Mouse (Mus musculus) kidney, adult 9 months (tissue): Measurements from ENCODE around the gene Bcam.
A peak's percentile ranks its signal among the peaks of the same experiment; 100 is the strongest.

ENCODE experiments used
- DNase-seq: peaks from one replicate; pipeline ENCODE4 v3.0.0; 2022

Bcam gene

DNA sequence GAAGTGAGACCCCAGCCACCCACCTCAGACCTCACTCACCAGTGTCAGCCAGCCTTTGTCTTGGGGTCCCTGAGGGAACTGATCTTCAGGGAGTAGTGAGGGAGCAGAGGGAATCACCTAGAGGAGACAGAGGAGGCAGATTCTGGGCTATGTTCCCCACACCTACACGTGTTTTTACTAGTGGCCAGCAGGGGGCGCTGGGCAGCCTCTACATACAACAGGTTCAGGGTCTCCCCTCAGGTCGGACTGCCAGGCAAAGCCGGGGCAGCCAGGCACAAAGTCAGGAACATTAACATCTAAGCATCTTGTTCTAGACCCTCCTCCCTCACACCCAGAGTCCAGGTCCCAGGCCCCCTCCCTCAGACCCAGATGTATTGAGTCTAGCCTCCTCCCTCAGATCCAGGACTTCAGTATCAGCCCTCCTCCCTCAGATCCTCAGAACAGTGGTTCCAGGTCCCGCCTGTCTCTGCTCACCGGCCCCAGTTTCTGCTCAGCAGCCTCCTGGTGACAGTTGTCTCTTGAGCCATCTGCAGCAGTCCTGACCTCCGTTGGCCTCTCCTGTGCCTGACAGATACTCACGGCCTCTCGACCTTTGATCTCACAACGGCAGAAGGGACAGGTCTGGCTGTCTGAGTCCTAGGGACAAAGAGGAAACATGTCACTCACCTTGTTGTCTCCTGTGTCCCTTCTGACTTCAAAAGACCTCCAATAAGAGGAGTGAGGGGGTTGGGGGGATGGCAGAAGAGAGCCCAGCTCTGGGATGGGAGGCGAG is 14.1 kb upstream of the Bcam start:
- no peak for DNase-seq

- DNase-seq = peak; percentile 57
Measured at GRCm38 (mm10) chr7:19783630-19784029, 12.8 kb upstream of the Bcam start.

- peak; percentile 64 for DNase-seq
Measured at GRCm38 (mm10) chr7:19782645-19783044, 11.8 kb upstream of the Bcam start.

DNA sequence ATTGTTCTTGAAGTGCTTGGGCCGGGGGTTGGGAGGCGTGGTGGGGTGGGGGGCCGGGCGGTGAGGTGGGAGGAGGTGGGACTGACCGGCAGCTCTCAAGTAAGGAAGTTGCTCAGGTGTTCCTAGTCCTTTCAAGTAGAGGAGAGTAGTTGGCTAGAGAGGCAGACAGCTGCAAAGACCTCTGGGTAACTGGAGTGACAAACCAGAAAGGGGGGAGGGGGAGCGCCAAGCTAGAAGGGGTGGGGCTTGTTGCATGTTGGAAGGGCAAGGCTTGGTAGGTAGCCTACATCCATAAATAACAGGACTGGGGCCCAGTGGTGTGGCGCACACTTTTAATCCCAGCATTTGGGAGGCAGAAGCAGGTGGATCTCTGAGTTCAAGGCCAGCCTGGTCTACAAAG is 10.9 kb upstream of the Bcam start:
- no peak for DNase-seq

DNA sequence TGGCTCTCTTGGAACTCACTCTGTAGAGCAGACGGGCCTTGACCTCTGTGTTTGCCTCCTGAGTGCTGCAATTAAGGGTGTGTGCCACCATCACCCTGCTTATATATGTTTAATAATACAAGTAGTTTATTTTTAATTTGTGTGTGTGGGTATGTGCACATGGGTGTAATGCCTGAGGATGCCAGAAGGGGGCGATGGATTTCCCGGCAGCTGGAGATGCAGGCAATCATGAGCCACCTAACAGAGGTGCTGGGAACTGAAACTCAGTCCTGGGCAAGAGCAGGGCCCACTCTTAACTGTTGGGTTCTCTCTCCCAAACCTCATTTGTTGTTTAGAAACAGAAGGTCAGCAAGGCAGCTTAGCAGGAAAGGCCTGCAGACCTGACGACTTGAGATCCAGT is 9.1 kb upstream of the Bcam start:
- DNase-seq = no peak

DNA sequence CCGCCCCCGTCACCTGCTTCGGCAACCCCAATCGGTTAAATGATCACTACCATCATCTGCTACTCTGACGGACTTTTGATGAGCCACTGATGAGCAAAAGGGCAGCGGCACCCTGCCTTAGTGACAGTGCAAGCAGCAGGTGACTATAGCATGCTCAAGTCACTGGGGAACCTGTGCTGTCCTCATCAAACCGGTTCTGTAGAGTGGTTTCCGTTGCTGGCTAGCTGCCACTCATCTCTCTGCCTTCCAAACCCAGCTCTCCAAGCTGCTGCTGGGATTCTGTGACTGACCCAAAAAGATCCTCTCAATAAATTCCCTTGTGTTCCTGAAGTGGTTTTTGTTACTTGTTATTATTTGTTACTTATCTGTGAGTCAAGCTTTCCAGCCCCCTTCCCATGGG is 7.8 kb upstream of the Bcam start:
- DNase-seq = no peak

DNA sequence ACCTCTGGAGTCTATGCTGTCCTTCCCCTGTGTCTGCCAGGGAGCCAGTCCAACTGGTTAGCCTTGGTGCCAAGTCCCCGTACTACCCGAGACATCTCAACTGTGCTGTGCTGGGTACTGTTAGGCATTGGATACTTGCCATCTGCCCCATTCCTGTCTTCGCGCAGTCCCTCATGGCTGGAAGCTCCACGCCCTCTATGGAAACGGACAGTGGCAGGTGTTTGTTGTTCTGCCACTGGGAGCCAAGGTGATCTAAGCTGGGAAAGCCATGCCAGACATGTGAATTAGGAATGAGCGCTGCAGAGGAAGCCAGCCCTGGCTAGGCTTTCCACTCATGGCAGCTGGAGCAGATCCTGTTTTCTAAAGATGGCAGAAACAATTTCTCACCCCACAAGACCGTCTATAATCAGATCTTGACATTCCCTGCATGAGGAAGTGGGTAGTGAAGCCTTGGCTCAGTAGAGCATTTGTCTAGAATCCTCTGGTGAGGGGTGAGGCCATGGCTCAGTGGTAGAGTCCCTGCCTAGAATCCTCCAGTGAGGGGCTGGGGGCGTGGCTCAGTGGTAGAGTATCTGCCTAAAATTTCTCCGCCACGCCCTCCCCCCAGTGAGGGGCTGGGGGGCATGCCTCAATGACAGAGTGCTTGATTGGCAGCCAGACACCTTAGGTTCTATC is 6.4 kb upstream of the Bcam start:
- DNase-seq = no peak

DNA sequence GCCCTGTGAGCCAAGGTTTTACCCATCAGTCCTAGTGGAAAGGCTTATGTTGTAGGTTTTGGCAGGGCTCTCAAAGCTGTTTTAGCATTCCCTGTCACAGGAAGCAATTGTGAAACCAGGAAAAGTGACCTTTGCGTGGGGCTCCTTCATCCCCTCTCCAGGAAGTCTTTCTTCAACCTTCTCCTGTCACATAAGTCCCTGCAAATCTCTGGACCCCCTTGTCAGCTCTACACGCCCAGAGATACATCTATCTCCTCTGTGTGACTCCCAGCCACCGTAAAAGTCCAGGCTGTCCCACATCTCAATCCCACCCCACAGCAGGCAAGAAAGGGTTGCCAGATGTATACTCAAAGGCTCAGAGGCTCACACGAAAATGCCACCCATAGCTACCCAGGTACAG is 866 bp upstream of the Bcam start:
- no peak for DNase-seq

GRCm38 (mm10) chr7:19770375-19770754 is 451 bp downstream of the Bcam start:
- DNase-seq = peak; percentile 89

- no peak for DNase-seq
Measured at GRCm38 (mm10) chr7:19769434-19770374, 1.1 kb downstream of the Bcam start.

DNA sequence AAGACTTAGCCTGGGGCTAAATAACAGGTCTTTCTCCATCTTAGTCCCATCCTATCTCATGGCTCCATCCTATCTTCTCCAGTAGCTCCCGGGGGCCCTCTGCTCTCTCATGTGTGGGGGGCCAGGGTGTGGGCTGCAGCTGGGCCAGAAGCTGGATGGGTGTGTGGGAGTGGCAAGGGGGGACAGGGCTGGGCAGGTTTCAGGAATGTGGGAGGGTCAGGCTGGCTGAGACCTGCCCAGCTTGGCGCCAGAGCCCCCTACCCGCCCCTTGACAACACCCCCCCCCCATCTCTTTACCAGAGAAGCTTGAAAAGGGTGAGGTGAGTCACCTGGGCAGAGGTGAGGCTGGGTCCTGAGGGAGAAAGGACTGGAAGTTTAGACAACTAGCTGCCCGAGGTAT is 1.8 kb downstream of the Bcam start:
- no peak for DNase-seq

DNA sequence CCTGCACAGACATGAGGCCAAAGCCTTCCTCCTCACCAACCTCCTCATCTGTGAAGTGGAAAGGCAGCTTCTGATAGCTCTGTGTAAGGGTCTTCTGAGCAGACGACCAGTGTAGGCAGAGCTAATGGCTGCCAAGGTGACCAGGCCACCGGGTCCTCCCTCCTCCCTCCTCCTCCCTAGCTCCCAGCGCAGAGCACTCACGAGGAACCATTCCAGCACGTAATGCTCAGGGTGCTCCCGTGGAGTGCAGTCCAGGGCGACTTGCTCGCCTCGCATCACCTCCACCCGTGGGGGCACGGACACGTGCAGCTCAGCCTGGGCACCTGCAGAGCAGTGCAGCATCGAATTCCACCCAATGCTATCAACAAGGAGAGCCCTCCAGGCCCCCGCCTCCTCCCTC is 2.6 kb downstream of the Bcam start:
- DNase-seq = no peak

- no peak for DNase-seq
Measured at GRCm38 (mm10) chr7:19764581-19764980, 6.2 kb downstream of the Bcam start.

DNA sequence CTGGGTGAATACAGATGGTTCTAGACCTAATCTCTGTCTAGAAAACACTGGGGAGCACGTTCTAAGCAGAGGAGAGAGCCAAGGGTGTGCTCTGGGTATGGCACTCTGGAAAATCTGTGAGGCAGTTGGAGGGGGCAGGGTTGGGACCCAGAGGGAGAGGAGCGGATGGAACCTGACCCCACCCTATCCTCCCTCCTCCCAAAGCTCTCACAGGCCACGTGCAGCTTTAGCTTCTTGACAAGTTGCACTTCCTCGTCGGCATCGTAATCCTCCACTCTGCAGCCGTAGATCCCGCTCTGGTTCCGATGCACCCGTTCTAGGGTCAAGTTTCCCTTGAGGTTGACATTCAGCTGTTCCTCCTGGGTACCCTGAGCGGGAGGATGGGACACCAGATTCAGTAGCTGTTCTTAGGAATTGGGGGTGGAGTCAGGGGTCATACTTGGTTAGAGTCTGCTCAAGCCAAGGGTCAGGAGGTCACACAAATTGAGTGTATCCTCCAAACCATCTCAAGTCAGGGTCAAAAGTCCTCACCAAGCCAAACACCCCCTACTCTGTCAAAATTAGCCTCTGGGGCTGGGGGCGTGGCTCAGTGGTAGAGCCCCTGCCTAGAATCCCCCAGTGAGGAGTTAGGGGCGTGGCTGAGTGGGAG is 6.9 kb downstream of the Bcam start:
- DNase-seq = peak; percentile 29

DNA sequence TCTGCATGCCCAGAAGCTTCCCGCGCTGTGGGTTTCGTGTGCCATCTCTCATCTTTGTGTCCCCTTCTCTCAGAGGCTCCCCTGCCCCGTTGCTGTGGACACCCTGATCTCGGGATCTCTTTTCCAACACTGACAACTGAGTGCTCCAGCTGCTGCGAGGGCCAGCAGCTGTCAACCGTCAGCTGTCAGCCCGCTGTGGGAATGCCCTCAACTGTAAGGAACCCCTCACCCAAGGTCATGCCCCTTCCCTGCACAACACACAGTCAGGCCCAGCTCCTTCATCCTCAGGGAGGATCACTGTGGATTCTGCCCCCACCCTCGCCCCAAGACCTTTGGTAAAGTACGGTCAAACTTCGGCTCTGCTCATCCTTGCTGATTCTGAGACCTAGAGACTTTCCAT is 8.5 kb downstream of the Bcam start:
- no peak for DNase-seq

DNA sequence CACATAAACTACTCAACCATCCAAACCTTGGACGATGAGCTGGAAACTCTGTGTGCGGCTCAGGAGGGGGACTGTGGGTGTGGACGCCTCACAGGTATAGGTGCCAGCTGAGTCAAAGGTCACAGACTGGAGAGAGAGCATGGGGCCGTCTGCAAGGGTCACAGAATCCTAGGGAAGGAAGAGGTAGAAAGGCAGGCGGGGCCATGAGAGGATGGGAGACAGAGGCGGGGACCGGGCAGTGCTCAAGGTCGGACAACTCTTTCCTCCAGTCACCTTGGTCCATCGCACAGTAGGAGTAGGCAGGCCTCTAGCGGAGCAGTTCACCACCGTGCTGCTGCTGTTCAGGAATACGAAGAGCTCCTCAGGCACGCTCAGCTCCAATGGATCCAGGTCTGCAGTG is 10.8 kb downstream of the Bcam start:
- peak; percentile 34 for DNase-seq

DNA sequence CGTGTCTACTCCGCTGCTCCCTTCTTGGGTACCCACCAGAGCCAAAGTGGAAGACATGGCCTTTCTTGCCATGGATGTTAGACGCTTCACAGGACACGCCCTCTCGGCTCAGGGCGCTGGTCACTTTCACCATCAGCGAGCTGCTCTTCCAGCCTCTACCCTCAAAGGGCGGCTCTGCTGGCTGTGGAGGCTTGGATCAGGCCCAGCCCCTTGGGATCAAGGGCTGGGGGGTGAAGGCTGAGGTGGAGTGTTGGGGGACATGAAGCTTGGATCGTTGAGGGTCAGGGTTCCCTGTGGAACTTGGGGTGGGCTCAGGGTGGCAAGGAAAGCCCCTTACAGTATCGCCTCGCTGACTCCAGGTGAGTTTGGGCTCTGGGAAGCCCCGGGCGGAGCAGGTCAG is 12.2 kb downstream of the Bcam start:
- no peak for DNase-seq

DNA sequence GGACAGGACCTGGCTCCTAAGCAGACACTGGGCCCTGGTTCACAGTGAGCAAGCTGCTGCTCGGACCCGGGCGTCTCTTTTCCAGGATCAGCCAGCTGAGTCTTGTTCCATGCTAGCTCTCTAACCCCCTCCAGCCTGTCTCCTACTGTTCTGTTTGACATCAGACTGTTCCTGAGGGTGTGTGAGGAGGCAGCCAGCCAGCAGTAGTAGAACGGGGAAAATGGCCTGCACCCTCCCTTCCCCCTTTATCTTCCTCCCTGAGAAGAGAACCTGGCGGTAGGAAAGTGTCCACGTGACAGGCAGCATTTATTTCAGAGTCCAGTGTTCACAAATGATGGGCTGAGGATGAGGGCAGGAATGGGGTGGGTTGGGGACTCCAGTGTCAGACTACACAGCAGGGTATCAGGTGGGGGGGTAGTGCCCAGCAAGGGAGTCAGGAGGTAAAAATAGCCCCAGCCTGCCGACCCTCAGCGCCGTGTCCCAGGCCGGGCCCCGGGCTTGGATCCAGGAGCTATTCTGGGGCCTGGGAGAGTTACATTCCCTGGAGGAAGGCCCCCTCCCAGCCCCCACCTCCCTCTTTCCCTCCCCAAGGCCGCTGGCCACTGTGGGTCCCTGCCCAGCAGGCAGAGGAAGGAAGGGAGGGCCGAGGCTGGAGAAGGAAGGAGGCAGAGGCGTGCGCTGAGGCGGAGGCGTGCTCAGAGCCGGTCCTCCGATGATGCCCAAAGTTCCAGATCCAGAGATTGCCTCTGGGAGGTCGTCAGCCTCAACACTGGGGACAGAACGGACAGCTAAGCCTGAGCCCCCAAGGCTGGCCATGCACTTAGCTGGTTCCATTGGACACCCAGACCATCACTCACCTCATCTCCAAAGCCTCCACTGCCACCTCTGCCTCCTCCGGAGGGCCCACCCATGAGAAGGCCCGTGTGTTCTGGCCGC is 14.7 kb downstream of the Bcam start:
- peak; percentile 66 for DNase-seq

DNA sequence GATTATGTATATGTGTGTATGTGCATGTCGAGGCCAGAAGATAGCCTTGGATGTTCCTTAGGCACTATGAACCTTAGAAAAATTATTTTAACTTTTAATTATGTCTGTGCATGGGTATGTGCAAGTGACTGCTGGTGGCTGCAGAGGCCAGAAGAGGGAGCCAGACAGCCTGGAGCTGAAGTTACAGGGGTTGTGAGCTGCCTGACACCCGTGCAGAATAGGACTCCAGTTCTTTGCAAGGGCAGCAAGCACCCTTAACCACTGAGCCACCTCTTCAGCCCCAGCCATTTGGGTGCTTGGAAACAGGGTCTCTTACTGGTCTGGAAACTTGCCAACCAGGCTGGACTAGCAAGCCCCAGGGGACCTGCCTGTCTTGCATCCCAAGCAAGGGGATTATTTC is 15.8 kb downstream of the Bcam start:
- peak; percentile 22 for DNase-seq

DNA sequence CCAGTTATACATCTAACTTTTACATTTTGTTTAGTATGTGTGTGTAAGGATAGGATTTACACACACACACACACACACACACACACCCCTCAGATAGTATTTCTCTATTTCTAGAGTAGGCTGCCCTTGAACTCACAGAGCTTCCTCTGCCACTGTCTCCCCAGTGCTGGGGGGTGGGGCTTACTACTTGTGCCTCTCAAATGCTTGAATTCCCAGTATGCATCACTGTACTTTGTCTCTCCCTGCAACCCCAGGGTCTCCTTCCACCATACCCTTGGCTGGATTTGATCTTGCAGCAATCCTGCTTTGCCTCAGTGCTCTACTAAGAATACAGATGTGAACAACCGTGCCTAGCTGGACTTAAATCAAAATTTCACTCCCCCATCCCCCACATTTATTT is 16.8 kb downstream of the Bcam start:
- no peak for DNase-seq

DNA sequence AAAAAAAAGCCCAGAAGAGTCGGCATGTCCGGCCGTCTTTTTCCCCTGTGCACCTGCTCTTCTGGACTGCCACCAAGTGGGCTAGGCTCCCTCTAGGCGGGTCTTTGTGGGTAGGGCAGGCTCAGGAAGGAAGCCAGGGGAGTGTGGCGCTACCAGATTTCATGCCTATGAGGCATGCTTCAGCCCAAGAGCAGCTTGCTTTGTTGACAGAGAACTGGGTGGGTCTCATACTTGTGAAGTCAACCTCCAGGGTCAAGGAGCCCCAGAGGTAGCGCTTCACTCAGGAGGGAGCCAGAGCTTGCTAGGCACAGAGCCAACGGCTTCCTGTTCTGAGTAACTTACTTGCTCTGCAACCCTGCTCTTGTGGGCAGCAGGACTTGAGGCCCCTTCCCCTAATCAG is 17.2 kb downstream of the Bcam start:
- DNase-seq = peak; percentile 48

DNA sequence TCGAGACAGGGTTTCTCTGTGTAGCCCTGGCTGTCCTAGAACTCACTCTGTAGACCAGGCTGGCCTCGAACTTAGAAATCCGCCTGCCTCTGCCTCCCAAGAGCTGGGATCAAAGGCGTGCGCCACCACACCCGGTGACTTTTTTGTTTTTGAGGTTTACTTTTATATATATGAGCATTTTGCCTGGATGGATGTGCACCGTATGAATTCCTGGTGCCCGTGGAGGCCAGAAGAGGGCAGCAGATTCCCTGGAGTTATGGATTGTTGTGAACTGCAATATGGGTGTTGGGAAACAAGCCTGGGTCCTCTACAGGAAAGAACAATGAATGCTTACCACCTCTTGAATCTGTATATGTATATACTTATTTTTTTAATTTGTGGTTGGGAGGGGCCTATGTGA is 18.2 kb downstream of the Bcam start:
- DNase-seq = peak; percentile 47
